Mouse (Mus musculus): Measurements from ENCODE around the gene Agps. TPM values are rescaled to one million over a fixed set of nuclear protein-coding genes. Genes with fewer than 3 reads are reported as not detected.
"Not testable (repeated sequence)": the region's sequence is repeated elsewhere in the genome, so short reads cannot be mapped to it uniquely, and the experiment has no call there.

The Agps gene
- polyA plus RNA-seq, 1 experiment from 2014 or later = 56.2 TPM

- not testable (repeated sequence) for H3K4me1 ChIP-seq; H3K4me3 ChIP-seq; H3K9ac ChIP-seq; ATAC-seq (ENCODE audit: low FRiP score, low read depth); H3K36me3 ChIP-seq; H3K27me3 ChIP-seq (replicated peaks); H3K9me3 ChIP-seq; H3K27ac ChIP-seq
- WGBS = 21% methylated on average over 24 of the region's 24 CpGs
- peak within 1 kb of the TSS; percentile 28; the same call in 1 of the 2 replicates for H3K4me2 ChIP-seq (replicated peaks)
Measured at GRCm38 (mm10) chr2:75977752-75978368, 145.9 kb downstream of the Agps start, which contains the start of gene Ttc30a2. Gene Ttc30a2, minus strand, starts transcription at chr2:75978170.

Other genes with a start within 250 kb of the Agps start
- 334 and 350 TPM in 2 replicates for gene Hnrnpa3, start 172.9 kb upstream of the Agps start, polyA plus RNA-seq (2016; fragmentation: Nextera tagmentation; extraction: Ambion mirVana)
- 18.2 and 20.9 TPM in 2 replicates for gene Nfe2l2, start 127.5 kb upstream of the Agps start, polyA plus RNA-seq (2016; fragmentation: Nextera tagmentation; extraction: Ambion mirVana)
- gene Ttc30b, start 106.4 kb downstream of the Agps start, polyA plus RNA-seq (2016; fragmentation: Nextera tagmentation; extraction: Ambion mirVana) = 8.5 and 10.2 TPM in 2 replicates
- 0.93 and 1.0 TPM in 2 replicates for gene Ttc30a2, start 146.0 kb downstream of the Agps start, polyA plus RNA-seq (2016; fragmentation: Nextera tagmentation; extraction: Ambion mirVana)
- 8.3 and 8.5 TPM in 2 replicates for gene Ttc30a1, start 149.8 kb downstream of the Agps start, polyA plus RNA-seq (2016; fragmentation: Nextera tagmentation; extraction: Ambion mirVana)